Mouse (Mus musculus): Measurements from ENCODE around the gene Poglut1. TPM values are rescaled to one million over a fixed set of nuclear protein-coding genes. Genes with fewer than 3 reads are reported as not detected.
"Not testable (repeated sequence)": the region's sequence is repeated elsewhere in the genome, so short reads cannot be mapped to it uniquely, and the experiment has no call there.

Poglut1 gene
- polyA plus RNA-seq, 1 experiment from 2014 or later = 30.4 TPM

- 88% methylated on average over 3 of the region's 3 CpGs for WGBS
Observed at GRCm38 (mm10) chr16:38478296-38478695, 71.8 kb downstream of the Poglut1 start.

GRCm38 (mm10) chr16:38477241-38477608 is 72.8 kb downstream of the Poglut1 start:
- H3K36me3 ChIP-seq (ENCODE audit: control insufficient read depth, insufficient read depth, low read length); H3K9me3 ChIP-seq (ENCODE audit: control insufficient read depth, low read length); ATAC-seq (ENCODE audit: insufficient number of reproducible peaks, insufficient read depth, low FRiP score, low read depth); H3K27me3 ChIP-seq (ENCODE audit: control insufficient read depth, insufficient read depth, low read length); H3K4me1 ChIP-seq (ENCODE audit: control insufficient read depth in 2 of 2, insufficient read depth in 2 of 2, low read length in 2 of 2): not testable (repeated sequence)
- H3K4me3 ChIP-seq (ENCODE audit: control insufficient read depth in 1 of 2, insufficient read depth in 1 of 2, low read depth in 1 of 2, low read length in 2 of 2) = peak overlapping the region; percentile 35 to 44
- peak overlapping the region; percentile 85 to 89 for H3K27ac ChIP-seq (replicated peaks in 1 of 2; ENCODE audit: control insufficient read depth in 1 of 2, insufficient read depth in 1 of 2, low read depth in 2 of 2, low read length in 2 of 2)
- H3K9ac ChIP-seq (ENCODE audit: low read length) = peak overlapping the region; percentile 71
- peak overlapping the region; percentile 74 for H3K4me2 ChIP-seq (ENCODE audit: low read length)
- 39% methylated on average over 14 of the region's 14 CpGs for WGBS

More at GRCm38 (mm10) chr16:38478296-38478695, 71.8 kb downstream of the Poglut1 start:
- Histone ChIP-seq H3K4me1 (ENCODE audit: control insufficient read depth in 2 of 2, insufficient read depth in 2 of 2, low read length in 2 of 2) (peaks cover 7 to 8% of the 10 kb centered on the region in 2 experiments; a peak in 3 of 4 replicates), H3K27me3 (ENCODE audit: control insufficient read depth, insufficient read depth, low read length) (no peaks in the 10 kb centered on the region), H3K4me3 (ENCODE audit: control insufficient read depth in 1 of 2, insufficient read depth in 1 of 2, low read depth in 1 of 2, low read length in 2 of 2) (no peak overlapping the region), H3K27ac (replicated peaks in 1 of 2; ENCODE audit: control insufficient read depth in 1 of 2, insufficient read depth in 1 of 2, low read depth in 2 of 2, low read length in 2 of 2) (no peak overlapping the region), H3K36me3 (ENCODE audit: control insufficient read depth, insufficient read depth, low read length) (no peaks in the 10 kb centered on the region), H3K9me3 (ENCODE audit: control insufficient read depth, low read length) (peaks cover 4% of the 10 kb centered on the region; the same call in 1 of the 2 replicates), H3K9ac (ENCODE audit: low read length) (no peak overlapping the region), H3K4me2 (ENCODE audit: low read length) (no peak overlapping the region)
- ATAC-seq (ENCODE audit: insufficient number of reproducible peaks, insufficient read depth, low FRiP score, low read depth) = no peak

GRCm38 (mm10) chr16:38476312-38477240 is 73.5 kb downstream of the Poglut1 start:
- Histone ChIP-seq H3K36me3 (ENCODE audit: control insufficient read depth, insufficient read depth, low read length) (no peaks in the 10 kb centered on the region), H3K4me3 (ENCODE audit: control insufficient read depth in 1 of 2, insufficient read depth in 1 of 2, low read depth in 1 of 2, low read length in 2 of 2) (peak overlapping the region; percentile 35 to 44), H3K27ac (replicated peaks in 1 of 2; ENCODE audit: control insufficient read depth in 1 of 2, insufficient read depth in 1 of 2, low read depth in 2 of 2, low read length in 2 of 2) (peak overlapping the region; percentile 85 to 89), H3K9ac (ENCODE audit: low read length) (peak overlapping the region; percentile 71), H3K27me3 (ENCODE audit: control insufficient read depth, insufficient read depth, low read length) (no peaks in the 10 kb centered on the region), H3K4me2 (ENCODE audit: low read length) (peak overlapping the region; percentile 74), H3K9me3 (ENCODE audit: control insufficient read depth, low read length) (no peaks in the 10 kb centered on the region), H3K4me1 (ENCODE audit: control insufficient read depth in 2 of 2, insufficient read depth in 2 of 2, low read length in 2 of 2) (peaks cover 5 to 8% of the 10 kb centered on the region in 2 experiments; a peak in 3 of 4 replicates)
- peak; percentile 60 for ATAC-seq (ENCODE audit: insufficient number of reproducible peaks, insufficient read depth, low FRiP score, low read depth)
- 6% methylated on average over 34 of the region's 34 CpGs for WGBS

- Histone ChIP-seq H3K9ac (ENCODE audit: low read length) (peak overlapping the region; percentile 71), H3K36me3 (ENCODE audit: control insufficient read depth, insufficient read depth, low read length) (no peaks in the 10 kb centered on the region), H3K4me2 (ENCODE audit: low read length) (peak overlapping the region; percentile 74), H3K4me1 (ENCODE audit: control insufficient read depth in 2 of 2, insufficient read depth in 2 of 2, low read length in 2 of 2) (peaks cover 5 to 8% of the 10 kb centered on the region in 2 experiments; a peak in 3 of 4 replicates), H3K27ac (replicated peaks in 1 of 2; ENCODE audit: control insufficient read depth in 1 of 2, insufficient read depth in 1 of 2, low read depth in 2 of 2, low read length in 2 of 2) (peak overlapping the region; percentile 85 to 89), H3K9me3 (ENCODE audit: control insufficient read depth, low read length) (no peaks in the 10 kb centered on the region), H3K27me3 (ENCODE audit: control insufficient read depth, insufficient read depth, low read length) (no peaks in the 10 kb centered on the region), H3K4me3 (ENCODE audit: control insufficient read depth in 1 of 2, insufficient read depth in 1 of 2, low read depth in 1 of 2, low read length in 2 of 2) (peak overlapping the region; percentile 35 to 44; a peak in 3 of 4 replicates)
- 0 out of 2 replicates have a peak, but pooled peaks have one; percentile 2 for ATAC-seq (ENCODE audit: insufficient number of reproducible peaks, insufficient read depth, low FRiP score, low read depth)
- 18% methylated on average over 4 of the region's 4 CpGs for WGBS
Observed at GRCm38 (mm10) chr16:38475681-38476311, 74.3 kb downstream of the Poglut1 start.

Other genes starting within 250 kb of the Poglut1 start
- 0.15 TPM in 1 of 2 replicates, not detected in the other for gene Maats1, start 208.1 kb downstream of the Poglut1 start, polyA plus RNA-seq (2014; fragmentation: Nextera tagmentation; extraction: Ambion mirVana)
- gene Cox17, start 203.3 kb downstream of the Poglut1 start, polyA plus RNA-seq (2014; fragmentation: Nextera tagmentation; extraction: Ambion mirVana) = 337 TPM in 2 replicates
- 4.4 and 4.9 TPM in 2 replicates for gene Gm21987, start 203.2 kb downstream of the Poglut1 start, polyA plus RNA-seq (2014; fragmentation: Nextera tagmentation; extraction: Ambion mirVana)
- gene Popdc2, start 188.0 kb downstream of the Poglut1 start, polyA plus RNA-seq (2014; fragmentation: Nextera tagmentation; extraction: Ambion mirVana) = 364 and 390 TPM in 2 replicates
- gene Pla1a, start 117.1 kb downstream of the Poglut1 start, polyA plus RNA-seq (2014; fragmentation: Nextera tagmentation; extraction: Ambion mirVana) = 1.3 and 1.8 TPM in 2 replicates
- gene Adprh, start 97.6 kb downstream of the Poglut1 start, polyA plus RNA-seq (2014; fragmentation: Nextera tagmentation; extraction: Ambion mirVana) = 78.7 and 90.5 TPM in 2 replicates
- gene Cd80, start 94.7 kb downstream of the Poglut1 start, polyA plus RNA-seq (2014; fragmentation: Nextera tagmentation; extraction: Ambion mirVana) = 0.38 and 0.73 TPM in 2 replicates
- gene Timmdc1, start 27.6 kb downstream of the Poglut1 start, polyA plus RNA-seq (2014; fragmentation: Nextera tagmentation; extraction: Ambion mirVana) = 34.4 and 35.8 TPM in 2 replicates
- 52.7 and 63.8 TPM in 2 replicates for gene Tmem39a, start 8.4 kb upstream of the Poglut1 start, polyA plus RNA-seq (2014; fragmentation: Nextera tagmentation; extraction: Ambion mirVana)
- gene Arhgap31, start 163.0 kb upstream of the Poglut1 start, polyA plus RNA-seq (2014; fragmentation: Nextera tagmentation; extraction: Ambion mirVana) = 46.6 and 51.3 TPM in 2 replicates
- 26.2 and 27.4 TPM in 2 replicates for gene B4galt4, start 192.0 kb upstream of the Poglut1 start, polyA plus RNA-seq (2014; fragmentation: Nextera tagmentation; extraction: Ambion mirVana)